Mouse (Mus musculus) mature B cell (primary cell): ENCODE results near the gene Zfp11.

Experiments
- in situ Hi-C: fragments of 300-500 bp; cut with MboI; formaldehyde crosslinking; loops from 2 replicates; pipeline ENCODE4 v1.14.3; 2019

Gene Zfp11

GRCm38 (mm10) chr5:129611060-129611459 lies 58.8 kb downstream of the Zfp11 start:
- in situ Hi-C loops: no loop called here

- in situ Hi-C loops: no loop called here
Measured at GRCm38 (mm10) chr5:129607476-129607875, 62.4 kb downstream of the Zfp11 start.
